Mouse (Mus musculus) cortical plate, adult 2 months (tissue): Measurements from ENCODE around the gene Dnah7c.

Experiments
- CTCF ChIP-seq: fragments of 200-500 bp; IDR thresholded peaks from 2 replicates; pipeline ENCODE4 v1.5.1; 2011; ENCODE audit warnings: mild to moderate bottlenecking, control low read depth, low read length; ENCODE audit not compliant: insufficient read depth; ENCODE audit errors: extremely low read depth
- POLR2A ChIP-seq: fragments of 200-500 bp; IDR thresholded peaks from 2 replicates; pipeline ENCODE4 v1.6.1; 2011; ENCODE audit warnings: mild to moderate bottlenecking, low read length, control low read depth; ENCODE audit not compliant: insufficient read depth; ENCODE audit errors: extremely low read depth

DNA sequence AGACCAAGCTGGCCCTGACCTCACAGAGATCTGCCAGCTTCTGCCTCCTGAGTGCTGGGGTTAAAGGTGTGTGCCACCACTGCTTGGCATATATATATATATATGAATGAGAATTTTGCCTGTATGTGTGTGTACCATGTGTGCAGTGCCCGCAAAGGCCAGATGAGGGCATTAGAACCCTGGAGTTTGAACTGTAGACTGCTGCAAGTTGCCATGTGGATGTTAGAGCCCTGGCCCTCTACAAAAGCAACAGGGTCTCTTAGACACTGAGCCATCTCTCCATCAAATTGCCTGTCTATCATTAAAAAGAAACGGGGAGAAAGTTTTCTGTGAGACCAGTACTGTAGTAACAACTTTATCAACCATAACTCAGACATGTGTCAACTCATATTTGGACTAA lies 3.0 kb downstream of the Dnah7c start:
- no peak for TF ChIP-seq CTCF
- no peak for TF ChIP-seq POLR2A
